Mouse (Mus musculus) CD4-positive, CD25-positive, alpha-beta regulatory T cell, adult 2 months (primary cell): Measurements from ENCODE around the gene Abcg3.
A peak's percentile ranks its signal among the peaks of the same experiment; 100 is the strongest.
"Not testable (repeated sequence)": the region's sequence is repeated elsewhere in the genome, so short reads cannot be mapped to it uniquely, and the experiment has no call there.

ENCODE experiments used
- DNase-seq: peaks from one replicate; pipeline ENCODE4 v3.0.0-alpha.2; 2012; ENCODE audit warnings: low read depth, low spot score

The Abcg3 gene

DNA sequence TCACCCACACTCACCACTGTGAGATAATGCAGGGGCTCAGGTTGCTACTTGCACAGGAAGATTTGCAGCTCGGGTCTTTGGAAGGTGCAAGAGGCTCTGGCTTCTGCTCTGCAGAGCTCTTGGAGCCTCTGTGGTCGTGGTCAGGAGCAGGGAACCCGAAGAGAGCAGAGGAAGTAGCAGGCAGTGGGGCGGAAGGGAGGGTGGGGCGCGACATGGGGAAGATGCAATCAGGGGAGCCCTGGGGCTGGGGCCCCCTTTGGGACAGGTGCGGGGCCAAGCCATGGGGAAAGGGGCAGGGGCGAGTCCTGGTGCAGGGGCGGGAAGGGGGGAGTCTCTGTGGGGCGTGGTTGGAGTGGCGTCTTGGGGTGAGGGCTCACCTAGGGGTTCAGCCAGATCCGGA lies at the start of gene Abcg3:
TSS of gene Abcg3 (minus strand) at position 184 of the 400 bp plus-strand sequence.
- peak; percentile 63 for DNase-seq

DNA sequence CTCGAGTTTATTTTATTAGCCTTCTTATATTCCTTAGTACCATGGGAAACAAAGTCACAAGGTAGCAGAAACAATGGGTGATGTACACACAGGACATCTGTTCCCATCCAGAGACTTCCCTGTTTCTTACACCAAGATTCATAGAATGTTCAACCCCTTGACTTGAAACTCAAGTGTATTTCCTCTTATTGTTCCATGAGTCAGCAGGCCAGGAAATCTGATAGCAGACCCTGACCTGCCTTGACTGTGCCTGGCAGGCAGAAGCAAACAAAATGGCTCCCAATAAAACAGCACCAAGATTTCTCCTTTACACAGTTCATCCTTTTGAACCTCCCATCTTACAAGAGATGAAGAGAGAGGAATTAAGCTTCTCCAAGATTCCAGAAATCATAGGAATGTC lies 30.0 kb upstream of the Abcg3 start:
- DNase-seq: no peak

DNA sequence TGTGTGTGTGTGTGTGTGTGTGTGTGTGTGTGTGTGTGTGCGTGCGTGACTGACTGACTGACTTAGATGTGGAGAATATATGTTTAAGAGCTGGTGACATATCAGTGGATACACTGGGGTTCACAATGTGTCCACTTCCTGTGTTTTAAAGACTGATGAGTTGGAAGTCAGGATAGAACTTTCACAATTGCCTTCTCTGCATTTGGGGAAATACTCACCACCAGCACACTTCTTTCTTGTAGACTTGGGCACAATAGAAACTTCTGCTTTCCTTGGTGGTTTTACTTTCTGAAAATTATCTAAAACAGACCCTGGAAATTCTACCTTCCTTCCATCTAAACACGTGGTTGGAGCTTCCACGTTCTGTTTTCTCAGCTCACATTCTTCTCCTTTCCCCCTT lies 29.1 kb upstream of the Abcg3 start:
- DNase-seq: no peak

DNA sequence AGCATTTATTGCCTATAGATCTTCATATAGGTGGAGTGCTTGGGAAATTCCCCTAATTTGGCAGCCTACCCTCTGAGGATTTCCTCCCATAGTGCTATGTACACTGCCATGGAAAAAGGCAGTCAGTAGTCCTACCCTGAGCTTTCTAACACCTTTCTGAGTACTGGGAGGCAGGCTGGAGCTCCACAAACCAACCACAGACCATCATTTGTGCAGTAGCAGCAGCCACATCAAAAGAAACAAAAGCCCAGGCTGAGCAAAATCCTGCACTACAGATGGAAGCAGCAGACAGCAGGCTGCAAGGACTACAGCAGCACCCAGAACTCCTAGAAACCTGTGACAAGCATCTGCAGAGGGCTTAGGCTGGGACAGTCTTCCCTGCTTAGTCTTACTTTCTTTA lies 27.9 kb upstream of the Abcg3 start:
- DNase-seq: peak; percentile 30

DNA sequence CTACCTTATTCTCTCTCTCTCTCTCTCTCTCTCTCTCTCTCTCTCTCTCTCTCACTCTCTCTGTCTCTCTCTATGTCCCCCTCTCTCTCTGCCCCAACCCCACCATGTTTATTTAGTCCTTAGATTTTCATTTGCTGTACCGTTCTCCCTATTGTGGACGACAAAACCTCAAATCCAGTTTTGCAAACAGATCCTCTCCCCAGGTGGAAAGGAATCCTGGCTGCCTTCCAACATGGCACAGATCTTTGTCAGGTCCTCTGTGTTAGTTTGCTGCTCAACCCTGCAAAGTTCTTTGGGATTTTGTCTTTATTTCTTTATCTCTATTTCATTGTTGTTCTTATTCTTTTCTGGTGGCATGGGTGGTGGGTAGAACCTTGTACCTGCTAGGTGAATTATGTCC lies 6.9 kb upstream of the Abcg3 start:
- no peak for DNase-seq

DNA sequence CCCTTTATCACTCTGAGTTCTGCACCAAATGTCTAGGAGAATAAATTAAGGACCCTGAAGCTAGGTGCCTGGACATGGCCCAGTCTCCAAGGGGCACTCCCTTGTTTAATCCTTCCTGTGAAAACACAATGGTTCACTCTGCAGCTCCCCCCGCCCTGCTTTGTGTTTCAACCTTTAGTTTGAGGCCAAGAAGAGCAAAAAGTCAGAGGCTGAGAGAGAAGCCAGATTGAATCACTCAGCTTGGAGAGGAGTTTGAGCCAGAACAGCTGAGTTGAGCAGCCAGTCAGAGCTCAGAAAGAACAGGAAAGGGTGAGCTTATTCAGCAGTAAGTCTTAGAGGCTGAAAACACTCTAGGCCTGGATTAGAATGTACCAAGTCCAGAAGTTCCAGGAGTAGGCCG lies 5.5 kb upstream of the Abcg3 start:
- DNase-seq: no peak

DNA sequence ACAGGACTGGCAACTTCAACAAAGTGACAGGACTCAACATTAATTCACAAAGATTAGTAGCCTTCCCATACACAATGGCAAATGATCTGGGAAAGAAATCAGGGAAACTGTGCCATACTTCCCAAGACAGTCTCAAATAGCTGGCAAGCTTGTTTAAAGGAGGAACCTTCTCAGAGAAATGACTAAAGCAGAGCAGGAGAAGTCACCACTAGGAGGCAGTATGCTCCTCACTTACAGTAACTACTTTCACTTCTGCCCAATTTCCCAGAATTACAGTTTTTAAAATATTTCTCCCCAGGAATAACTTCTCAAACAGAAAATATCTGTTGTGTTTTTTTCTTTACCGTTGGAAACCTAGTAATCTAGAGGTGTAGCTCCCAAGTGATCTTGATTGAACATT lies 4.2 kb upstream of the Abcg3 start:
- peak; percentile 89 for DNase-seq

DNA sequence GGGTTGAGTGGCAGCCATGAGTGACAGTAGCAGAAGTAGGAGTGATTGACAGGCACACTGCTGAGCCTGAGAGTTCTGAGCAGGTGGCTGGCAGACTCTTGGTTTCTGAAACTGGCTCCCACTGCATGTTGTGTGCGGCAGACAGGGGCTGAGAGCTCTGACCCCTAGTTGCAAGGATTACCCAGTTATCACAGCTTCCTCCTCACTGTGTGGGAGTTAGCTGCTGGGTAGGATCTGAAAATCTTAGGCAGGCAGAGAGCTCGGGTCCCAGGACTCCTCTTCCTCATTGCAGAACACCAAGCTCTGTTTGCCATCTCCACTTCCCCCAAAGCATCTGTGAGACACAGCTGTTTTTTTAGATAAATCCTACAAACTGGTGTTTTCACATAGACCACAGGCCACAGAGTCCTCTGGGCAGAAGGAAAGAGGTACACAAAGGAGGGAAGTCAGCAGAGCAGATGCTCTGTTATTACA lies 3.4 kb downstream of the Abcg3 start:
- no peak for DNase-seq

DNA sequence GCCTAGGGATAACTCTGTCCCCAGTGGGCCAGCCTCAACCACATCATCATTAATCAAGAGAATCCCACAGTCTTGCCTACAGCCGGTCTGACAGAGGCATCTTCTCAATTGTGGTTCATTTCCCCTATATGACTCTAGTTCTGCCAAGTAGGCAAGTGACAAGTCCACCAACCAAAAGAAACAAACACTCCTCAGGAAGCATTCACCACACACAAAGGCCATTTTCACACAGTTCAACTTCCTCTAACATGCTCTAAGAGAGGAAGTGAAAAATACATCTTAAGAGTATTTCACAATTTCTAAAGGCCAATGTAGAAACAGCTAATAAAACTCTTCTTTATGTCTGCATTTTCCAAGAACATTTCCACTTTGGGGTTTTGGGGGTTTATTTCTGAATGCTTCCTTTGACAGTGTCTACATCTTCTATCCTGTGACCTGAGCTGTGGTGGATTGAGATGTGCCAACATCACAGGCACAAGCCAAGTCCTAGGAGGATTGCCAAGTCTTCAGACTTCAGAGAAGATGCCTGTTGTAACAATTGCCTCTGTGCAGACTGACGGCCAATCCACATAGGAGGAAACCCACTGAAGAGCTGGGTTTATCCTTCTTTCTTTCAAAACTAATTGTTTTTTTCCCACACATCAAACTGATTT lies 24.3 kb downstream of the Abcg3 start:
- peak; percentile 25 for DNase-seq

DNA sequence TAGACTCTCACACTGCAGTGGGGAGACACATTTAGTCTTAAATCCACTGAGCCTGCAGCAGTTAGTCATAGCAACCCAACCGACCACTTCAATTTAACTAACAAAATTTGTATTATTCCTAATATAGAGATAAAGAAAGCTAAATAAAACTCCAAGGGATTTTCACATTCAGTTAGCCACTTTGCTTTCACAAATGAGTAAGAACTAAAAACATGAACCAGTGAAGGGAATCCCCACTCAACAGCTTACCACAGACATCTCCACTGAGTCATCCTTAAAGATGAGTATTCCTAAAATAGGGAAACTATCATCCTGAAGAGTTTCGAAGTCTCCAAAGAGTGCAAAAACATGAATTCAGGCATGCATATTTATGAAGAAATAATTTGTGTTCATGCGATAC lies 27.3 kb downstream of the Abcg3 start:
- no peak for DNase-seq

DNA sequence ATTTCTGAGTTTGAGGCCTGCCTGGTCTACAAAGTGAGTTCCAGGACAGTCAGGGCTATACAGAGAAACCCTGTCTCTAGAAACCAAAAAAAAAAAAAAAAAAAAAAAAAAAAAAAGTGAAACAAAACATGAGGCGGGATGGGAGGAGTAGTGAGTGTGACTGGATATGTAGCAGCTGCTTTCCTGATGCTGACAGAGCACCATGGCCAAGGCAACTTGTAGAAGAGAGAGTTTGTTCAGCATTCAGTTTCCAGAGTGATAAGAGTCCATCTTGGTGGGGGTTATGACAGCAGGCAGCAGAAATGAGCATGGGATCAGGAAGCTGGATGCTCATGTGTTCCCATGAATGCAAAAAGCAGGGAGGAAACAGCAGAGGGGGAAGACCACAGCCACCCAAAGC lies 35.6 kb downstream of the Abcg3 start:
- no peak for DNase-seq

DNA sequence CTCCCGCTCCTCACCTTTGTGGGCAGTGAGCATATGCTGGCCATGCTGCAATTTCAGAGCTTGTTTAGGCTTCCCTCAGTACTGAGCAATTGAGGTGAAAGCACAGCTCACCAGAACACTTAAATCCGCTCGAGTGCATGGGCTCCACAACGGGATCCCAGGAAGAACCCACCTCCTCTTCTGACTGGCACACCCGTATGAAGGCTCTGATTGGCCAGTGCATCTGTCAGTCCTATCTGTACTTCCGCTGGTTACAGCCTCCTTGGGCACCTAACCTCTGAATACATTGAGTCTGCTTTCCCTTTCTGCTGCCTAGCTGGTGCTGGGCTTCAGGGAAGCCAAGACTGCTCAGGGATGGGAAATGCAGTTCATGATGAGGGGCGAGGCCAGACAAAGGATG lies 48.4 kb downstream of the Abcg3 start:
- no peak for DNase-seq

DNA sequence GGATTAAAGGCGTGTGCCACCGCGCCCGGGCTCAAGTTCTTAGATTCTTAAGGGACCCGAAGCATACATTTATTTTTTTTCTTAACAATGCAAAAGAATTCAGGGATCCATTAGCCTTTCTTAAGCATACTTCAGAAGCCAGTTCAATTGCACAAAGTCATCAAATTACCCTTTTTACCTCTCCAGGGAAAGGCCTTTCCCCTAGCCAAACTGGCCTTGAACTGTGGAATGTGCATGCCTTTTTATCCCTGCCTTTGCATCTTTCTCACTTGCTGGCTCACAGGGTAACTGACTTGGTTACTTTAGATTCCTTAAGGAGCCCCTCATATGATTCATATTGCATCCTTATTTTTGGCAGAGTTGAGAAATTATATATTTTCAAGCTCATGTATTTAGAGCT lies 76.0 kb downstream of the Abcg3 start:
- not testable (repeated sequence) for DNase-seq
